Mouse (Mus musculus): ENCODE data around the gene Selenoo.

Selenoo gene

GRCm38 (mm10) chr15:89125351-89125750, 36.5 kb downstream of the Selenoo start:
- DNase-seq (ENCODE audit: extremely low read depth, insufficient read length, low spot score): no peak

- DNase-seq (ENCODE audit: extremely low read depth, insufficient read length, low spot score): no peak
These were observed 37.7 kb downstream of the Selenoo start for GRCm38 (mm10) chr15:89126622-89127021.

GRCm38 (mm10) chr15:89127364-89127940, 38.6 kb downstream of the Selenoo start:
- no peak for DNase-seq (ENCODE audit: extremely low read depth, insufficient read length, low spot score)

GRCm38 (mm10) chr15:89128382-89129350, 39.8 kb downstream of the Selenoo start, which contains the start of gene Hdac10:
TSS of gene Hdac10 (minus strand) at chr15:89128700.
- DNase-seq (ENCODE audit: extremely low read depth, insufficient read length, low spot score): peak; percentile 87

- no peak for DNase-seq (ENCODE audit: extremely low read depth, insufficient read length, low spot score)
These were observed 41.4 kb downstream of the Selenoo start for GRCm38 (mm10) chr15:89130245-89130644.

- DNase-seq (ENCODE audit: extremely low read depth, insufficient read length, low spot score): no peak
These were observed 42.4 kb downstream of the Selenoo start for GRCm38 (mm10) chr15:89131316-89131715.

GRCm38 (mm10) chr15:89136461-89137155, 47.7 kb downstream of the Selenoo start:
- DNase-seq (ENCODE audit: extremely low read depth, insufficient read length, low spot score): no peak

- no peak for DNase-seq (ENCODE audit: extremely low read depth, insufficient read length, low spot score)
These were observed 48.6 kb downstream of the Selenoo start for GRCm38 (mm10) chr15:89137378-89138045.

- no peak for DNase-seq (ENCODE audit: extremely low read depth, insufficient read length, low spot score)
These were observed 49.1 kb downstream of the Selenoo start for GRCm38 (mm10) chr15:89138046-89138405.

DNA sequence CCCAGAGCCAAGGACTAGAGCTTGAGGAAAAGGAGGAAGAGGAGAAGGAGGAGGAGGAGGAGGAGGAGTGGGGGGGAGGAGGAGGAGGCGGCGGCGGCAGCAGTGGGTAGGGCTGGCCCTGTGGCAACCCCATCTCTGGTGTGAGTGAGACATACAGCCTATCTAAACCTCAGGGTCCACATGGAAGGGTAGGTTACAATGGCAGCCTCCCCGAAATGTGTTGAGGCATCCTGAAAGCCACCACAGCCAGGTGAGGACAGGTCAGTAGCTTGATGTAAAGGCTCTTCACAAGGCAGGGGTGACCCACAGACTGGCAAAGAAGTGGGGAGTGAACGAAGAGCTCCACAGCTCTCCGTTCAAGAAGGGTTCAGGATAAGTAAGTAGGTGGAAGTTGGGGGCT, 49.6 kb downstream of the Selenoo start:
- no peak for DNase-seq (ENCODE audit: extremely low read depth, insufficient read length, low spot score)

GRCm38 (mm10) chr15:89140048-89140658, 51.3 kb downstream of the Selenoo start:
- peak; percentile 54 for DNase-seq (ENCODE audit: extremely low read depth, insufficient read length, low spot score)

DNA sequence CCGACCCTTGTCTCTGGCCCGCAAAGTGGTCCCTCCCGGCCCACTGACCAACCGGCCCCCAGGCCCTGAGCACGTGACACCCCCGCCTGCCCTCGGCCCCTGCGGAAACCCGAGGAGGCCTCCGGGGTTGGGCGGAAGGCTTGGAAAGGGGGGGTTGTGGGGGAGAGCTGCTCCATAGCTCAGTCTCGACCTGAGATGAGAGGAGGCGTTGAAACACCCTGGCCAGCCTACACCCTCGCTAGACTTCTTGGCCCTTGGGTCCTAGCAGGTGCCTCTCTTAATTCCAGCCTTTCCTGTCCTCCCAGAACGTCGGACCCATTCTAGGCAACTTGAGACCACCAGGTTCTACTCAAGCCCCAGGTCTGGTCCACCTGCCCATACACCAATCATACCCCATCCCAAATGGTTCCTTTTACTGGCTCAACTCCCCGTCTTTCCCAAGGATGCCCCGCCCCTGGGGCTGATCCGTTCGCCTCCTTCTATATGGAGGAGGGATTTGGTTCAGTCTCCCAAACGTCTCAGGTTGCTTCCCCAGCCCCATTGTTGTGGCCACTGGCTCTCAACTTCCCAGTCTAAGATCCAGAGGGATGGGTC, 51.9 kb downstream of the Selenoo start, which contains the start of gene Mapk12:
Mapk12 (minus strand) TSS at position 45 of the 594 bp plus-strand sequence.
- peak; percentile 51 for DNase-seq (ENCODE audit: extremely low read depth, insufficient read length, low spot score)

DNA sequence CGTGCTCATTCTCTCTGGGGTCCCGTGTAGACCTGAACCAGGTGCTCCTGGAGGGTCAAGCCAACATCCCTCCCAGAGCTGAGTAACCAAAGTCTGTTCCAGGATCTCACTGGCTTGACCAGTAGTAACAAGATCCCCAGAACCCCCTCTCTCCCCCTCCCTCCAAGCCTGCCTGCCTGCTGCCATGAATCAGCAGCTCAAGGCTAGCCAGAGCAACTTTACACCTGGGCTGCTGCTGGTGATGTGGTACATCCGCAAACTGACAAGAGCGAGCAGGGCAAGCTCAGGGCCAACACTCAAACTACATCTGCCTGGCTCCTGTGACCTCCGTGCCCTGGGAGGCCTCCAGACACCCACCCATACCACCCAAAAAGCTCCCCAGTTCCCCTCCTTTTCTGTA, 52.6 kb downstream of the Selenoo start:
- no peak for DNase-seq (ENCODE audit: extremely low read depth, insufficient read length, low spot score)

GRCm38 (mm10) chr15:89141905-89142304, 53.0 kb downstream of the Selenoo start:
- DNase-seq (ENCODE audit: extremely low read depth, insufficient read length, low spot score): no peak

DNA sequence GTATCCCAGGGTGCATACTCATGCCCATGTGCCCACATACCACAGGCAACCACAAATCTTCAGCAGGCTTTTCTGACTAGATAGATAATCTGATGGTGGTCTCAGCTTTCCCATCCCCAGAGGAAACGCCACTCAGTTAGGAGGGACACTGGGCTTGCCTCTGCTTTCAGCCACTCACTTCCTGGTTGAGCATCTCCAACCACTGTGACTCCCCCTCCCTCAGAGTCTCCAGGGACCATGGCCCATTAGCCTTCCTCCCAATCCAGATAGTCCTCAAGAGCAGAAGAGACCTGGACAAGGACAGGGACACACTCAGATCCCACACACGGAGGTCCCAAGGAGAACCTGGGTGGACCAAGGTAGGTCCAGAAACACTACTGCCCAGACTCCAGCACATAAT, 54.2 kb downstream of the Selenoo start:
- no peak for DNase-seq (ENCODE audit: extremely low read depth, insufficient read length, low spot score)

GRCm38 (mm10) chr15:89144965-89145364, 56.1 kb downstream of the Selenoo start:
- no peak for DNase-seq (ENCODE audit: extremely low read depth, insufficient read length, low spot score)

DNA sequence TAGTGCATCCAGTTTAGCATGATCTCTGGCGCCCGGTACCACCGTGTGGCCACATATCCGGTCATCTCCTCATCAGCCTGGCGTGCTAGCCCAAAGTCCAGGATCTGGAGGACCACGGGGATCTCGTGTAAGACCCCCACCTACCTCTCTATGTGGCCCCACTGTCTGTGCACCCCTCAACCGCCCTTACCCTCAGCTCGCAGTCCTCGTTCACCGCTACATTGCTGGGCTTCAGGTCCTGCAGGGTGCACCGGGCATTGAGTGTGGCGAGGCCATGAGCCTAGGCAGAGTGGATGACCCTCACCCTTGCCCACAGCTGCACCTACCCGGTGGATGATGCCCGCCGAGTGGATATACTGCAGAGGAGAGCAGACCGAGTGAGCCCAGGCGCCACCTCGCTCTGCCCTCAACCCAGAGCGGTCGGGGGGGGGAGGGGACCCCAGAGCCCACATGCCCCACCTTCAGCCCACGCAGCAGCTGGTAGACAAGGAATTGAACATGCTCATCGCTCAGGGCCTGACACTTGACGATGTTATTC, 57.0 kb downstream of the Selenoo start:
- DNase-seq (ENCODE audit: extremely low read depth, insufficient read length, low spot score): no peak

DNA sequence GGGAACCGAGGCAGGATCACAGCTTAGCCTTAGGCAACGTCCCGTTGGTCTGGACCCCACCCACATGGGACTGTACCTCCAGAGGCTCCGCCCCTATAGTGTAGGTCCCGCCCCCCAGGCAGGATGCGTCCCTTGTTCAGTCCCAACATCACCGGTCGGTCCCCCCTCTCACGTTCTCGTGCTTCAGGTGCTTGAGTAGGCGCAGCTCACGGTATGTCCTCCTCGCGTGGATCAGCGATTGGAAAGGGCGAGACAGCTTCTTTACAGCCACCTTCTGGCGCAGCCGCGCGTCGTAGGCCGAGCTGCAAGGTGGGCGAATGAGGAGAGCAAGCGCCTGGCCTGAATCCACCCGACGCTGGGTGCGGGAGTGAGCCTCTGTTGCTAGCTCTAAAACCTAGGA, 57.7 kb downstream of the Selenoo start:
- DNase-seq (ENCODE audit: extremely low read depth, insufficient read length, low spot score): no peak

DNA sequence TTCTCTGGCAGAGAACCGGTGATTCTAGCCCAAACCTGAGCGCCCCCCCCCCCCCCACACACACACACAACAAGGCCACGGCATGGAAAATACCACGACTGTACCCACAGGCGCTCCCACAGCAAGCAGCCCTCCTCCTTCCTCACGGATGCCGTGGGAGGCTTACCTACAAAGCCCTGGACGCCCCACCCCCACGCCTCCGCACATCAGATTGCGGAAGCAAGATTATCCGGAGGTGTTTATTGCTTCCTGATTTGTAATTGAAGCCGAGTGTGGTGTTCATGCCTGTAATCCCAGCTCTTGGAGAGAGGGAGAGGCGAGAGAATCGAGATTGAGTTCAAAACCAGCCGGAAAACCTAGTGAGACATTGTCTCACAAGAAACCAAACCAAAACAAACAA, 58.1 kb downstream of the Selenoo start:
- DNase-seq (ENCODE audit: extremely low read depth, insufficient read length, low spot score): no peak

- no peak for DNase-seq (ENCODE audit: extremely low read depth, insufficient read length, low spot score)
These were observed 58.6 kb downstream of the Selenoo start for GRCm38 (mm10) chr15:89147456-89147855.
